Mouse (Mus musculus) embryonic facial prominence, embryonic 11.5 days (tissue): ENCODE measurements around the gene Efcab9. TPM values are rescaled to one million over a fixed set of nuclear protein-coding genes. Genes with fewer than 3 reads are reported as not detected.

ENCODE experiments used
- ATAC-seq: fragments of 200-750 bp; cut with Nextera tagmentation; replicated peaks from 2 replicates; pipeline ENCODE4 v1.8.0; 2017; ENCODE audit warnings: low read depth; ENCODE audit not compliant: insufficient number of reproducible peaks, low FRiP score, low TSS enrichment
- DNase-seq: peaks from one replicate; pipeline ENCODE4 v3.0.0-alpha.2; 2015; ENCODE audit warnings: low spot score
- H3K27ac ChIP-seq: fragments of 300-500 bp; sonication (generic); replicated peaks from 2 replicates; pipeline ENCODE4 v1.5.1; 2014; ENCODE audit warnings: mild to moderate bottlenecking, low read depth, low read length, control low read depth
- H3K27me3 ChIP-seq: fragments of 300-500 bp; sonication (generic); 2 replicates; pipeline ENCODE4 v1.6.1; 2014; ENCODE audit warnings: mild to moderate bottlenecking, low read length, moderate library complexity, mixed read lengths; ENCODE audit not compliant: control insufficient read depth, insufficient read depth
- H3K36me3 ChIP-seq: fragments of 300-500 bp; sonication (generic); replicated peaks from 2 replicates; pipeline ENCODE4 v1.6.1; 2014; ENCODE audit warnings: low read depth, mild to moderate bottlenecking, low read length, moderate library complexity, mixed read lengths; ENCODE audit not compliant: control insufficient read depth, insufficient read depth
- H3K4me1 ChIP-seq: fragments of 300-500 bp; sonication (generic); 2 replicates; pipeline ENCODE4 v1.6.1; 2014; ENCODE audit warnings: low read length, mixed read lengths; ENCODE audit not compliant: control insufficient read depth, insufficient read depth
- H3K4me2 ChIP-seq: fragments of 300-500 bp; sonication (generic); 2 replicates; pipeline ENCODE4 v1.6.1; 2014; ENCODE audit warnings: low read depth, mild to moderate bottlenecking, control low read depth, low read length, moderate library complexity
- H3K4me3 ChIP-seq: fragments of 300-500 bp; sonication (generic); 2 replicates; pipeline ENCODE4 v1.5.1; 2014; ENCODE audit warnings: low read depth, low read length, control low read depth
- H3K9ac ChIP-seq: fragments of 300-500 bp; sonication (generic); replicated peaks from 2 replicates; pipeline ENCODE4 v1.6.1; 2014; ENCODE audit warnings: mild to moderate bottlenecking, control low read depth, low read length
- H3K9me3 ChIP-seq: fragments of 300-500 bp; sonication (generic); replicated peaks from 2 replicates; pipeline ENCODE4 v1.6.1; 2016; ENCODE audit warnings: mild to moderate bottlenecking, low read length, inconsistent platforms, mixed read lengths; ENCODE audit not compliant: control insufficient read depth
- WGBS: fragments of 180-500 bp; shearing (Covaris S2); extraction: QIAGEN DNeasy Blood & Tissue Kit; methylation state at CpG from one replicate; pipeline ENCODE4 v1.1.7; 2014; 5-methylcytosine and 5-hydroxymethylcytosine counted together
- polyA plus RNA-seq: library from polyadenylated mRNA; unstranded; fragments of >200 nt; fragmentation: Nextera tagmentation; extraction: Ambion mirVana; gene quantifications from 2 replicates; pipeline ENCODE4 v1.2.1, GENCODE M21; 2014

Efcab9 gene
- polyA plus RNA-seq, 1 experiment from 2014 or later: 0.65 TPM

GRCm38 (mm10) chr11:32561465-32562355, 29.8 kb upstream of the Efcab9 start:
- 78% methylated on average over 10 of the region's 10 CpGs for WGBS
- Histone ChIP-seq H3K9ac (no peak overlapping the region), H3K4me2 (no peak overlapping the region), H3K27ac (no peak overlapping the region), H3K27me3 (no peaks in the 10 kb centered on the region), H3K9me3 (no peaks in the 10 kb centered on the region), H3K36me3 (no peaks in the 10 kb centered on the region), H3K4me3 (no peak overlapping the region), H3K4me1 (no peaks in the 10 kb centered on the region)
- DNase-seq (no peak), ATAC-seq (no peak)

GRCm38 (mm10) chr11:32560015-32560770, 28.3 kb upstream of the Efcab9 start:
- WGBS: 72% methylated on average over 12 of the region's 12 CpGs
- Histone ChIP-seq H3K9ac (no peak overlapping the region), H3K27ac (no peak overlapping the region), H3K4me1 (no peaks in the 10 kb centered on the region), H3K4me3 (no peak overlapping the region), H3K4me2 (no peak overlapping the region), H3K9me3 (no peaks in the 10 kb centered on the region), H3K27me3 (no peaks in the 10 kb centered on the region), H3K36me3 (no peaks in the 10 kb centered on the region)
- no peak for DNase-seq
- ATAC-seq: no peak

GRCm38 (mm10) chr11:32558677-32559076, 26.8 kb upstream of the Efcab9 start:
- Histone ChIP-seq H3K4me2 (no peak overlapping the region), H3K9me3 (no peaks in the 10 kb centered on the region), H3K4me1 (no peaks in the 10 kb centered on the region), H3K36me3 (no peaks in the 10 kb centered on the region), H3K4me3 (no peak overlapping the region), H3K27ac (no peak overlapping the region), H3K27me3 (no peaks in the 10 kb centered on the region), H3K9ac (no peak overlapping the region)
- WGBS: 60% methylated on average over 8 of the region's 8 CpGs
- ATAC-seq: no peak
- no peak for DNase-seq

GRCm38 (mm10) chr11:32558026-32558425, 26.1 kb upstream of the Efcab9 start:
- no peak for DNase-seq
- Histone ChIP-seq H3K9ac (no peak overlapping the region), H3K9me3 (no peaks in the 10 kb centered on the region), H3K27ac (no peak overlapping the region), H3K27me3 (no peaks in the 10 kb centered on the region), H3K4me1 (no peaks in the 10 kb centered on the region), H3K4me2 (no peak overlapping the region), H3K4me3 (no peak overlapping the region), H3K36me3 (no peaks in the 10 kb centered on the region)
- ATAC-seq: no peak
- 95% methylated on average over 4 of the region's 4 CpGs for WGBS

- WGBS: 74% methylated on average over 10 of the region's 10 CpGs
- Histone ChIP-seq H3K4me2 (no peak overlapping the region), H3K9ac (no peak overlapping the region)
Observed at GRCm38 (mm10) chr11:32556333-32556990, 24.6 kb upstream of the Efcab9 start.

GRCm38 (mm10) chr11:32555103-32555689, 23.3 kb upstream of the Efcab9 start:
- H3K4me2 ChIP-seq: no peak overlapping the region
- no peak overlapping the region for H3K4me3 ChIP-seq
- WGBS: 90% methylated on average over 12 of the region's 12 CpGs
- no peaks in the 10 kb centered on the region for H3K27me3 ChIP-seq
- no peak for DNase-seq
- no peaks in the 10 kb centered on the region for H3K9me3 ChIP-seq
- no peaks in the 10 kb centered on the region for H3K4me1 ChIP-seq
- H3K9ac ChIP-seq: no peak overlapping the region
- no peaks in the 10 kb centered on the region for H3K36me3 ChIP-seq
- H3K27ac ChIP-seq: no peak overlapping the region
- ATAC-seq: no peak

More at GRCm38 (mm10) chr11:32556333-32556990, 24.6 kb upstream of the Efcab9 start:
- DNase-seq (no peak), ATAC-seq (no peak)
- Histone ChIP-seq H3K4me1 (no peaks in the 10 kb centered on the region), H3K9me3 (no peaks in the 10 kb centered on the region), H3K27ac (no peak overlapping the region), H3K36me3 (no peaks in the 10 kb centered on the region), H3K4me3 (no peak overlapping the region), H3K27me3 (no peaks in the 10 kb centered on the region)

GRCm38 (mm10) chr11:32554141-32555091, 22.5 kb upstream of the Efcab9 start:
- WGBS: 87% methylated on average over 14 of the region's 14 CpGs
- DNase-seq (no peak), ATAC-seq (no peak)
- no peaks in the 10 kb centered on the region for H3K36me3 ChIP-seq
- no peaks in the 10 kb centered on the region for H3K27me3 ChIP-seq
- H3K27ac ChIP-seq: no peak overlapping the region
- no peaks in the 10 kb centered on the region for H3K9me3 ChIP-seq
- H3K4me1 ChIP-seq: no peaks in the 10 kb centered on the region
- H3K4me2 ChIP-seq: no peak overlapping the region
- H3K4me3 ChIP-seq: no peak overlapping the region
- no peak overlapping the region for H3K9ac ChIP-seq
